Mouse (Mus musculus): ENCODE results near the gene Sf3a3. TPM values are rescaled to one million over a fixed set of nuclear protein-coding genes. Genes with fewer than 3 reads are reported as not detected.

Gene Sf3a3
- polyA plus RNA-seq, 2 experiments: 42.1 to 59.2 TPM

GRCm38 (mm10) chr4:124751300-124752250, 37.0 kb downstream of the Sf3a3 start:
- Histone ChIP-seq H3K9me3 (ENCODE audit: control insufficient read depth, low read length) (no peaks in the 10 kb centered on the region), H3K4me1 (replicated peaks; ENCODE audit: control insufficient read depth in 2 of 2, insufficient read depth in 2 of 2, low read length in 1 of 2) (peaks cover 29 to 45% of the 10 kb centered on the region in 2 experiments), H3K27me3 (ENCODE audit: control insufficient read depth, insufficient read depth, low read length) (no peaks in the 10 kb centered on the region), H3K36me3 (replicated peaks; ENCODE audit: control insufficient read depth, insufficient read depth, low read depth) (no peaks in the 10 kb centered on the region; the same call in 1 of the 2 replicates), H3K4me2 (ENCODE audit: low read depth) (peak overlapping the region; percentile 96), H3K9ac (replicated peaks) (peak overlapping the region; percentile 84), H3K27ac (peak overlapping the region; percentile 95), H3K4me3 (ENCODE audit: insufficient read depth in 1 of 2, low read depth in 2 of 2, low read length in 2 of 2) (peak overlapping the region; percentile 94 to 95)
- TF ChIP-seq CTCF (IDR thresholded peaks at IDR 0.05; ENCODE audit: low read depth) (peak; percentile 31), EP300 (IDR thresholded peaks at IDR 0.05; ENCODE audit: low read depth) (no peak)
- under 1% methylated on average over 75 of the region's 75 CpGs for WGBS (ENCODE audit: insufficient replicate concordance)
- peak; percentile 97 to 98 (median 97) for DNase-seq (ENCODE audit: low read depth in 3 of 3, low spot score in 3 of 3)
- ATAC-seq (ENCODE audit: insufficient read depth): peak; percentile 95

GRCm38 (mm10) chr4:124752281-124753199, 38.0 kb downstream of the Sf3a3 start:
- ATAC-seq (ENCODE audit: insufficient read depth): peak; percentile 69
- Histone ChIP-seq H3K4me3 (ENCODE audit: insufficient read depth in 1 of 2, low read depth in 2 of 2, low read length in 2 of 2) (peak overlapping the region; percentile 78 to 94), H3K4me2 (ENCODE audit: low read depth) (peak overlapping the region; percentile 96), H3K27ac (peak overlapping the region; percentile 95), H3K4me1 (replicated peaks; ENCODE audit: control insufficient read depth in 2 of 2, insufficient read depth in 2 of 2, low read length in 1 of 2) (peaks cover 29 to 45% of the 10 kb centered on the region in 2 experiments), H3K9ac (replicated peaks) (peak overlapping the region; percentile 84), H3K9me3 (ENCODE audit: control insufficient read depth, low read length) (no peaks in the 10 kb centered on the region), H3K36me3 (replicated peaks; ENCODE audit: control insufficient read depth, insufficient read depth, low read depth) (no peaks in the 10 kb centered on the region; the same call in 1 of the 2 replicates), H3K27me3 (ENCODE audit: control insufficient read depth, insufficient read depth, low read length) (no peaks in the 10 kb centered on the region)
- 2% methylated on average over 14 of the region's 15 CpGs for WGBS (ENCODE audit: insufficient replicate concordance)
- peak; percentile 89 for TF ChIP-seq EP300 (IDR thresholded peaks at IDR 0.05; ENCODE audit: low read depth)
- TF ChIP-seq CTCF (IDR thresholded peaks at IDR 0.05; ENCODE audit: low read depth): peak; percentile 63
- DNase-seq (ENCODE audit: low read depth in 3 of 3, low spot score in 3 of 3): peak; percentile 81 to 88 (median 83)

GRCm38 (mm10) chr4:124755526-124755925, 41.0 kb downstream of the Sf3a3 start:
- Histone ChIP-seq H3K4me3 (ENCODE audit: insufficient read depth in 1 of 2, low read depth in 2 of 2, low read length in 2 of 2) (no peak overlapping the region), H3K9ac (replicated peaks) (peak overlapping the region; percentile 13; the same call in 1 of the 2 replicates), H3K4me2 (ENCODE audit: low read depth) (peak overlapping the region; percentile 2), H3K9me3 (ENCODE audit: control insufficient read depth, low read length) (no peaks in the 10 kb centered on the region), H3K27ac (peak overlapping the region; percentile 5), H3K27me3 (ENCODE audit: control insufficient read depth, insufficient read depth, low read length) (no peaks in the 10 kb centered on the region), H3K4me1 (replicated peaks; ENCODE audit: control insufficient read depth in 2 of 2, insufficient read depth in 2 of 2, low read length in 1 of 2) (peaks cover 29 to 53% of the 10 kb centered on the region in 2 experiments), H3K36me3 (replicated peaks; ENCODE audit: control insufficient read depth, insufficient read depth, low read depth) (peaks cover 2% of the 10 kb centered on the region)
- TF ChIP-seq EP300 (IDR thresholded peaks at IDR 0.05; ENCODE audit: low read depth): no peak
- no peak for TF ChIP-seq CTCF (IDR thresholded peaks at IDR 0.05; ENCODE audit: low read depth)
- DNase-seq (ENCODE audit: low read depth in 3 of 3, low spot score in 3 of 3) (no peak), ATAC-seq (ENCODE audit: insufficient read depth) (no peak)
- WGBS (ENCODE audit: insufficient replicate concordance): 36% methylated on average over 7 of the region's 7 CpGs

GRCm38 (mm10) chr4:124759305-124759811, 44.8 kb downstream of the Sf3a3 start:
- peaks cover 13 to 32% of the 10 kb centered on the region in 2 experiments for H3K4me1 ChIP-seq (replicated peaks; ENCODE audit: control insufficient read depth in 2 of 2, insufficient read depth in 2 of 2, low read length in 1 of 2)
- no peak overlapping the region for H3K4me2 ChIP-seq (ENCODE audit: low read depth)

More at GRCm38 (mm10) chr4:124759305-124759811, 44.8 kb downstream of the Sf3a3 start:
- TF ChIP-seq CTCF (IDR thresholded peaks at IDR 0.05; ENCODE audit: low read depth) (no peak), EP300 (IDR thresholded peaks at IDR 0.05; ENCODE audit: low read depth) (no peak)
- Histone ChIP-seq H3K36me3 (replicated peaks; ENCODE audit: control insufficient read depth, insufficient read depth, low read depth) (peaks cover 2% of the 10 kb centered on the region), H3K9ac (replicated peaks) (no peak overlapping the region), H3K4me3 (ENCODE audit: insufficient read depth in 1 of 2, low read depth in 2 of 2, low read length in 2 of 2) (no peak overlapping the region), H3K9me3 (ENCODE audit: control insufficient read depth, low read length) (no peaks in the 10 kb centered on the region), H3K27me3 (ENCODE audit: control insufficient read depth, insufficient read depth, low read length) (no peaks in the 10 kb centered on the region), H3K27ac (no peak overlapping the region)
- peak; percentile 54; the same call in 1 of the 2 replicates for ATAC-seq (ENCODE audit: insufficient read depth)
- 13% methylated on average over 7 of the region's 7 CpGs for WGBS (ENCODE audit: insufficient replicate concordance)
- DNase-seq (ENCODE audit: low read depth in 3 of 3, low spot score in 3 of 3): no peak
